Mouse (Mus musculus) frontal cortex, adult 2 months (tissue): Measurements from ENCODE around the gene Rapgefl1. TPM values are rescaled to one million over a fixed set of nuclear protein-coding genes. Genes with fewer than 3 reads are reported as not detected.
"Not testable (repeated sequence)": the region's sequence is repeated elsewhere in the genome, so short reads cannot be mapped to it uniquely, and the experiment has no call there.

Experiments used
- DNase-seq, 2 experiments: peaks; one replicate each; pipeline ENCODE4 v3.0.0; 2022; ENCODE audit warnings: low spot score in 1 of 2; ENCODE audit errors: extremely low spot score in 1 of 2
- polyA plus RNA-seq: library from polyadenylated mRNA; depleted of rRNA; stranded (reverse); fragments of >200 nt; gene quantifications from 2 replicates; pipeline ENCODE4 v1.2.3, GENCODE M21; 2012

The Rapgefl1 gene
- polyA plus RNA-seq, 1 experiment, result 167 TPM

DNA sequence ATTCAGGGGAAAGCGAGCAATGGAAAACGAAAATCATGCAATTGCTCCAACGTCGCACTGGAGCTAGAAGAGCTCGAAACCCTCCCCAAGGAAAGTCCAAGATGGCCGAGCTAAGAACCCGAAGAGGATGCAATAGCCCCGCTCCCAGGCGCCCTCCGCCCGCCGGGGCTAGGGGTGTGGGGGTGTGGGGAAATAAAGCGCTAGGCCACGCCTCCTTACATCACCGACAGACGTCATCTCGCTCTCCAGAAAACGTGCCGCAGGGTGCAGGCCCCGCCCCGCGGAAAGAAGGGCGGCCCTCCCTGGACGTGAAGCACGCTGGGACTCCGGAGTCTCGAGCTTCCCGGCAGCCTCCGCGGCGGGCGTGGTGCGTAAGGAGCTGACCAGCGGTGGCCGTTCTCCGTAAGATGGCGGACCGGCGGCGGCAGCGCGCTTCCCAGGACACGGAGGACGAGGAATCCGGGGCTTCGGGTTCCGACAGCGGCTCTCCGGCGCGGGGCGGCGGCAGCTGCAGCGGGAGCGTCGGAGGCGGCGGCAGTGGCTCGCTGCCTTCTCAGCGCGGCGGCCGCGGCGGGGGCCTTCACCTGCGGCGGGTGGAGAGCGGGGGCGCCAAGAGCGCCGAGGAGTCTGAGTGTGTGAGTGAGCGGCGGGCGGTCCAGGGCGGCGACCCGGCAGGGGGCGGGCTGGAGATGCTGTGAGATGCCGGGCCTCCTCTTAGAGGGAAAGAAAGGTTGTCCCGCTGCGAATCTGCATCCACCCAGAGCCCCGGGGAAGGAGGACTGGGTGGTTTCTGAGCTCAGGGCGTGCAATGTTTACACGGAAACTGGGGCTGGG, 26.9 kb upstream of the Rapgefl1 start:
- DNase-seq, result peak; percentile 98 to 99

- no peak for DNase-seq
Measured at GRCm38 (mm10) chr11:98810686-98811085, 25.9 kb upstream of the Rapgefl1 start.

DNA sequence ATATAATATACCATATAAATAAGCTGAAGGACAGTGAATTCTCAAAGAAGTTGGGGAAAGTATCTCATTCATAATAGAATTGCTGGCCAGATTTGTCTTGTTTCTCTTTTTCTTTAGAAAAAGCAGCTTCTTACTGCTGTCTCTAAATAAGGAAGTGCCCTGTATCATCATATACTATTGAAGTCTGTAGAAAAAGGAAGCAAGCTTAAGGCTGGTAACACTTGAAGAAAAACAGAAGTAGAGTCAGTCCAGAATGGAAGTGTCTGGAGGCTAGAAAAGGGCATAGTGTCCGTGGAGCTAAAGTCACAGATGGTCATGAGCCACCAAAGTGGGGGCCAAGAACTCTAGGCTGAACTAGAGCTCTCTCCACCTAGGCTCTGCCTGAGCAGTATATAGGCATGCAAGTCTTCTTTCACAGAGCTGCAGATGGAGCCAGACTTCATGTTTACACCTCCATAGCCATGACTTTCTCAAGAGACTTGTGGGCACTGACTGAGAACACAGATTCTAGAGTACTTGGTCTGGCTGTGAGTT, 19.8 kb upstream of the Rapgefl1 start:
- no peak for DNase-seq

DNA sequence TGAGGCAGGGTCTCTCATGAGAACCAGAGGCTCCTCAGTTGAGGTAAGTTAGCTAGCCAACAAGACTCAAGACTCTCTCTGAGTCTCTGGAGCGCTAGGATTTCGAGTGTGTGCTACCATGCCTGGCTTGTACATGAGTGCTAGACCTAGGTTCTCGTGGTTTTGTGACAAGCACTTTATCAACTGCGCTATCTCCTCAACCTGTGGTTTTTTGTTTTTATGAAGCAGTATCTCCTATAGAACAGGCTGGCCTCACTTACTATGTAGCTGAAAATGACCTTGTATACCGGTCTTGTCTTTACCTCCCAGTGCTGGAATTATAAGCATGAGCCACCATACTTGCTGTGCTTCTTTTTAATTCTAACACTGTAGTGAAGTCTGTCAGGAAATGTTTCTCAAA, 15.6 kb upstream of the Rapgefl1 start:
- DNase-seq, result no peak

DNA sequence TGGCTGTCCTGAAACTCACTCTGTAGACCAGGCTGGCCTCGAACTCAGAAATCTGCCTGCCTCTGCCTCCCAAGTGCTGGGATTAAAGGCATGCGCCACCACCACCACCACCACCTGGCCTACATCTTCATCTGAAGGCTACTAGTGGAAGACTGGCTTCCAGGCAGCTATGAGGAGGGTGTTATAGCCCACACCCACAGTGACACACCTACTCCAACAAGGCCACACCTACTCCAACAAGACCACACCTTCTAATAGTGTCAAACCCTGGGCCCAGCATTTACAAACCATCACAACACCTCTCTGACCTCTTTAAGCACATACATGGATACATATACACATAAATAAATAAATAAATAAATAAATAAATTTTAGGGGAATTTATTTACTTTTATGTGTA, 10.5 kb upstream of the Rapgefl1 start:
- DNase-seq, result not testable (repeated sequence)

DNA sequence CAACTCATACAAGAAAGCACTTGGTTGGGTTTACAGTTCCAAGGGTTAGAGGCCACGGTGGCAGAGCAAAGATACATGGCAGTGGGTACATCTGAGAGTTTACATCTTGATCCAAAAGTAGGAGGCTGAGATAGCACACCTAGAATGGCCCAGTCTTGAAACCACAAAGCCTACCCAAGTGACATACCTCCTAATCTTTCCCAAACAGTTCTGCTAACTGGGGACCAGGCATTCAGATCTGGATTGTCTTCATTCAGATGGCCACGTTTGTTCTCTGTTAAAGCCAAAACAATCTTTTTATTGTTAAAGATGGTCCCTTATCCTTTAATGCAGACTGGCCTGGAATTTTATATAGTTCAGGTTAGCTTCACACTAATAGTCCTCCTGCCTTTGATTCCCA, 8.7 kb upstream of the Rapgefl1 start:
- DNase-seq, result no peak

DNA sequence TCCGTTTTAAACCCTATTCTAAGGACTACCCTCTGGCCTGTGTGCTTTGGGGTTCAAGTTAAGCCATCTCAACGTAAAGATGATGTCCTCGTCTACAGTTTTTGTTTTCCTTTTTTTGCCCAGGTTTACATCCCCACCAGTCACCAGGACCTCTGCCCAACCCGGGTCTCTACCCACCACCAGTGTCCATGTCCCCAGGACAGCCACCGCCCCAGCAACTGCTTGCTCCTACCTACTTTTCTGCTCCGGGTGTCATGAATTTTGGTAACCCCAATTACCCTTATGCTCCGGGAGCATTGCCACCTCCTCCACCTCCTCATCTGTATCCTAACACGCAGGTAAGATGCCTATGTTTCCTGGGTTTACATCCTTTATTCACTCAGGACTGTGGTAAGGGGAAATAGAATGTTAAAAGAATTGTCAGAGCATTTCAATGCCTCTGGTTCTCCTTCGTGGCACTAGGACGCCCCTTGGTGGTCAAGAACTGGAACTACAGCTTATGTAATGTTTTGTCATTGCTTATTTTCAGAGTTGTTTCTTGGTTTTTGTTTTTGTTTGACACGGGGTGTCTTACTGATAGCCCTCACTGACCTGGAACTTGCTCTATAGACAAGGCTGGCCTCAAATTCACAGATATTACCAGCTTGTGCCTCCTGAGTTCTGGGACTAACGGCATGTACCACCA, 7.4 kb upstream of the Rapgefl1 start:
- peak in 1 of 2 experiments; percentile 62 for DNase-seq

DNA sequence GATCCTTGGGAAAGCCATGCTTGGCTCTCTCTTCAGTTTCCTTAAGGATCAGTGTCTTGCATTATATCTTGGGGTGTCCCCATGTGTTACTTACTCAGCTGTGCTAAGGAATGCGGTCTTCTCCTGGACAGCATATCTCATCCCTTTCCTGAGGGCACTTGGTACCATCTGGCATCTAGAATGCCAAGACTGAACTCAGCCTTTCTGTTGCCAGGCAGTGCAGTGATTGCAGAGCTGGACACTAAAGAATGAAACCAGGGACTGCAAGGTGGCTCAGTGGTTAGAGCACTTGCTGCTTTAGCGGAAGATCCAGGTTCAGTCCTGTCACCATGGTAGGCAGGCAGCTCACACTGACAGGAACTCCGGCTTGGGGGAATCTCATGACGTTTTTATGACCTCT, 6.7 kb upstream of the Rapgefl1 start:
- no peak for DNase-seq

DNA sequence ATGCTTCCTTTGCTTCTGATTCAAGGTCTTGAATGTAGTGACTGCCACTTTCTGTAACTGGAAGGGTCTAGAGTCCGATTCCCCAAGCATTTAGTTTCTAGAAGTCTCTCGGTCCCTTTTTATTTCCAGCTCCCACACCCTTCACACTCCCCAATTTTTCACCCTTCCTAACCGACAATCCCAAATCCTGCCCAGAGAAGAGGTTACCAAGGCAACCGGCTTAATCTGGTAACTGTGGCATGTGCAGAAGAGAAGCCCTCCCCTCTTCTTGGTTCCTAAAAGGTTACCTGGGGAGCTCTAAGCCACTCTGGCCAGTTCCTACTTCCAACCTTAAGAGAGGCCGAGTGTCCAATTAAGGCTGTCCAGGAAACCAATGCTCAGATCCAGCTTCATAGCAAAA, 1.3 kb upstream of the Rapgefl1 start:
- DNase-seq, result peak in 1 of 2 experiments; percentile 54

DNA sequence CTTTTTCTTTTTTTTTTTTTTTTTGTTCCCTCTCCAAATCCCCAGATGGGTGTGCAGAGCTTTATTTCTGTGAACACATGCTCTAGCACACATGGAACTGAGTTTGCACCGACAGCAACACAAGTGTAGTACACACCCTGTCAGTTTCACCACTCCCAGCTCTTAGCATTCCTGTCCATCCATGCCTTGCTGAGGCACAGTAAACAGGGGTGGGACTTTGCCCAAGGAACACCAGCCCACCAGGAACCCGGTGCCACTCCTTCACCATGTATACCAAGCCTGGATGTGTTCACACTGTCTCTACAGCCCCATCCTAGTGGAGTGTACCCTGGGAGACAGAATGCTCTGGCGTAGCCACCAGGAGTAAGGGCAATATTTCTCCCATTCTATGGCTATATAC, 860 bp upstream of the Rapgefl1 start:
- no peak for DNase-seq

DNA sequence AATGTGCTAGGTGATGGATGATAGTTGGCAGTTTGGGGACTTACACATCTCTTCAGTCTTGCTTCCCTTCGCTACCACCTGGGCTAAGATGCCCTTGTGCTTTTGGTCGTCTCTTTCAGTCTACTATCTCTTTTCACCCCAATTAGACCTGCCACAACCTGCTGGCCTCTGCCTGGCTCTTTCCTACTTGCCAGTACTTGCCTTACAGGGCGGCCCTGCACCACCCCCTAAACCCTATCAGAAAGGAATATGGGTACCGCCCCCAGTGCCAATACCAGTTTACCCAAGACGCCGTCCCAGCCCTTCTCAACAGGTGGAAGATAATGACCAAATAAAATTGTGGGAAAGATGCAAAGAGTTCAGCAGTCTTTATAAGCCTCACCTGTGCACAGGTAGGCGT, 457 bp upstream of the Rapgefl1 start:
- DNase-seq, result no peak

GRCm38 (mm10) chr11:98837231-98837704, 683 bp downstream of the Rapgefl1 start:
- no peak for DNase-seq

- DNase-seq, result peak in 1 of 2 experiments; percentile 49
Measured at GRCm38 (mm10) chr11:98837917-98838316, 1.3 kb downstream of the Rapgefl1 start.

DNA sequence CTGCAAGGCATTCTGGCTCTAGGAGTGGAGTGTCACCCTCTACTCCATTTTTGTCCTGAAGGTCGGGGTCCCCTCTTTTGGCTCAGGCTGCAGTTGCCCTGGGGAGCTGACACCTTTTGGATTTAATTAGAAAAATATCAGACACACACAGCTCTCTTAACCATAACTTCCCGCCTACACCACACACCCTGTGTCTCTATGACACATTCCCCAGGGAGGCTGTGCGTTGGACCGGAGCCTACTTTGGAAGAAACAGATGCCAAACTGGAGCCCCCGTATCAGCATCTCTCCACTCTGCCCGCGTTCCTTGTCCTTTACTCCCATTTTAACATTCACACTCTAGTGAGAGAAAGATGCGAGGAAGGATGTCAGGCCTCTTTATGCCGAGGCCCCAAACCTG, 1.9 kb downstream of the Rapgefl1 start:
- DNase-seq, result peak; percentile 78 to 89

- DNase-seq, result no peak
Measured at GRCm38 (mm10) chr11:98839402-98839801, 2.8 kb downstream of the Rapgefl1 start.

- DNase-seq, result no peak
Measured at GRCm38 (mm10) chr11:98839897-98840296, 3.3 kb downstream of the Rapgefl1 start.

- DNase-seq, result no peak
Measured at GRCm38 (mm10) chr11:98846016-98846415, 9.4 kb downstream of the Rapgefl1 start.

DNA sequence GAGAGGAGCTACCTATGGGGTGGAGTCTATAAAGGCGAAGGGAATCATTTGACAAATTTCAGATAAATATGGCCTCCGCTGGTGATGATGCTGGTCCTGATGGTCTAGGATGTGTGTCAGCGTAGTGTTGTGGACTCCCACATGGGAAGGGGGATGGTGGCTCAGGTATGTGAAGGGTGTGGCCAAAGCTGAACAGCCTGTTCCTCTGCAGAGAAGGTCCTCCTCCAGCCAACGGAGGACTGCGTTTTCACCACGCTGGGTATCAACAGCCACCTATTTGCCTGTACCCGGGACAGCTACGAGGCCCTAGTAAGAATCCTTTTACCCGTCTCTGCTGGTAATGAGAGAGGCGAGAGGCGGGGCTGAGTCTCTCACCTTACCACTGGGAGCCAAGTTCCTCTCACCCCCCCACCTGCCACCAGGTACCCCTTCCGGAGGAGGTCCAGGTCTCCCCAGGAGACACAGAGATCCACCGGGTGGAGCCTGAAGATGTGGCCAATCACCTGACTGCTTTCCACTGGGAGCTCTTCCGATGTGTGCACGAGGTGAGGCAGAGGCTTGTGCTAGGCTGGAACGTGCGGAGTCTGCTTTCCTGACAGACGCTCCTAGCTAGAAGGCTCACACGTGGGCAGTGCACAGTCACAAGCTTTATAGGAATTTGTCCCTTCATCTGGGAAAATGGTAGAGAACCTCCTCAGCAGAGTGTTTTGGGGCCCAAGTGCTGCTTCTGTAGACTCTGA, 10.4 kb downstream of the Rapgefl1 start:
- DNase-seq, result no peak

- no peak for DNase-seq
Measured at GRCm38 (mm10) chr11:98849196-98849894, 12.8 kb downstream of the Rapgefl1 start.
